Mouse (Mus musculus): ENCODE measurements around the gene Tmed2. TPM values are rescaled to one million over a fixed set of nuclear protein-coding genes. Genes with fewer than 3 reads are reported as not detected.
A peak's percentile ranks its signal among the peaks of the same experiment; 100 is the strongest.

Tmed2 gene
- polyA plus RNA-seq, 1 experiment = 54.2 TPM

GRCm38 (mm10) chr5:124530655-124531582 lies 9.6 kb upstream of the Tmed2 start, which contains the start of gene Rilpl1:
Gene Rilpl1 (minus strand): TSS chr5:124531391.
- H3K36me3 ChIP-seq (ENCODE audit: control insufficient read depth, insufficient read depth, low read length) = no peaks in the 10 kb centered on the region
- TF ChIP-seq CTCF (IDR thresholded peaks at IDR 0.05; ENCODE audit: extremely low read depth, insufficient read depth, insufficient read length, insufficient replicate concordance) = no peak
- no peak for TF ChIP-seq POLR2A (IDR thresholded peaks at IDR 0.05; ENCODE audit: low read depth, low read length)
- peaks cover 7% of the 10 kb centered on the region; the same call in 1 of the 2 replicates for H3K4me1 ChIP-seq (ENCODE audit: control insufficient read depth, insufficient read depth, insufficient read length)
- peak within 1 kb of the TSS; percentile 73 for H3K4me3 ChIP-seq (ENCODE audit: extremely low read depth, insufficient read depth, insufficient read length)
- 2% methylated on average over 96 of the region's 96 CpGs for WGBS
- peak within 1 kb of the TSS; percentile 20; the same call in 1 of the 2 replicates for H3K27ac ChIP-seq (ENCODE audit: insufficient read depth, low read length)
- DNase-seq (ENCODE audit: low read depth in 1 of 2, low spot score in 2 of 2) = peak in 1 of 2 experiments; percentile 51
- peaks cover 6% of the 10 kb centered on the region for H3K27me3 ChIP-seq (ENCODE audit: control insufficient read depth, insufficient read depth, low read length)

GRCm38 (mm10) chr5:124531583-124531930 lies 8.9 kb upstream of the Tmed2 start:
- peaks cover 7% of the 10 kb centered on the region; the same call in 1 of the 2 replicates for H3K4me1 ChIP-seq (ENCODE audit: control insufficient read depth, insufficient read depth, insufficient read length)
- DNase-seq (ENCODE audit: low read depth in 1 of 2, low spot score in 2 of 2) = no peak
- no peak overlapping the region; the same call in 1 of the 2 replicates for H3K27ac ChIP-seq (ENCODE audit: insufficient read depth, low read length)
- H3K4me3 ChIP-seq (ENCODE audit: extremely low read depth, insufficient read depth, insufficient read length) = peak overlapping the region; percentile 73; the same call in 1 of the 2 replicates
- TF ChIP-seq POLR2A (IDR thresholded peaks at IDR 0.05; ENCODE audit: low read depth, low read length) (no peak), CTCF (IDR thresholded peaks at IDR 0.05; ENCODE audit: extremely low read depth, insufficient read depth, insufficient read length, insufficient replicate concordance) (no peak)
- 21% methylated on average over 14 of the region's 14 CpGs for WGBS
- no peaks in the 10 kb centered on the region for H3K36me3 ChIP-seq (ENCODE audit: control insufficient read depth, insufficient read depth, low read length)
- H3K27me3 ChIP-seq (ENCODE audit: control insufficient read depth, insufficient read depth, low read length) = peaks cover 6% of the 10 kb centered on the region

GRCm38 (mm10) chr5:124532451-124532850 lies 8.0 kb upstream of the Tmed2 start:
- no peak overlapping the region for H3K4me3 ChIP-seq (ENCODE audit: extremely low read depth, insufficient read depth, insufficient read length)
- H3K27ac ChIP-seq (ENCODE audit: insufficient read depth, low read length) = no peak overlapping the region
- TF ChIP-seq POLR2A (IDR thresholded peaks at IDR 0.05; ENCODE audit: low read depth, low read length) (no peak), CTCF (IDR thresholded peaks at IDR 0.05; ENCODE audit: extremely low read depth, insufficient read depth, insufficient read length, insufficient replicate concordance) (no peak)
- no peaks in the 10 kb centered on the region for H3K36me3 ChIP-seq (ENCODE audit: control insufficient read depth, insufficient read depth, low read length)
- WGBS = 25% methylated on average over 7 of the region's 7 CpGs
- peaks cover 6% of the 10 kb centered on the region for H3K27me3 ChIP-seq (ENCODE audit: control insufficient read depth, insufficient read depth, low read length)
- H3K4me1 ChIP-seq (ENCODE audit: control insufficient read depth, insufficient read depth, insufficient read length) = peaks cover 10% of the 10 kb centered on the region
- no peak for DNase-seq (ENCODE audit: low read depth in 1 of 2, low spot score in 2 of 2)

- no peak for DNase-seq (ENCODE audit: low read depth in 1 of 2, low spot score in 2 of 2)
- Histone ChIP-seq H3K36me3 (ENCODE audit: control insufficient read depth, insufficient read depth, low read length) (no peaks in the 10 kb centered on the region), H3K4me3 (ENCODE audit: extremely low read depth, insufficient read depth, insufficient read length) (no peak overlapping the region), H3K27me3 (ENCODE audit: control insufficient read depth, insufficient read depth, low read length) (peaks cover 6% of the 10 kb centered on the region), H3K27ac (ENCODE audit: insufficient read depth, low read length) (no peak overlapping the region), H3K4me1 (ENCODE audit: control insufficient read depth, insufficient read depth, insufficient read length) (peaks cover 10% of the 10 kb centered on the region)
- 80% methylated on average over 5 of the region's 5 CpGs for WGBS
- TF ChIP-seq POLR2A (IDR thresholded peaks at IDR 0.05; ENCODE audit: low read depth, low read length) (no peak), CTCF (IDR thresholded peaks at IDR 0.05; ENCODE audit: extremely low read depth, insufficient read depth, insufficient read length, insufficient replicate concordance) (no peak)
Measured at GRCm38 (mm10) chr5:124535016-124535415, 5.5 kb upstream of the Tmed2 start.

- Histone ChIP-seq H3K4me1 (ENCODE audit: control insufficient read depth, insufficient read depth, insufficient read length) (peaks cover 4% of the 10 kb centered on the region; the same call in 1 of the 2 replicates), H3K4me3 (ENCODE audit: extremely low read depth, insufficient read depth, insufficient read length) (no peak overlapping the region), H3K27ac (ENCODE audit: insufficient read depth, low read length) (no peak overlapping the region), H3K27me3 (ENCODE audit: control insufficient read depth, insufficient read depth, low read length) (no peaks in the 10 kb centered on the region), H3K36me3 (ENCODE audit: control insufficient read depth, insufficient read depth, low read length) (no peaks in the 10 kb centered on the region)
- DNase-seq (ENCODE audit: low read depth in 1 of 2, low spot score in 2 of 2) = peak in 1 of 2 experiments; percentile 29
- TF ChIP-seq POLR2A (IDR thresholded peaks at IDR 0.05; ENCODE audit: low read depth, low read length) = no peak
- TF ChIP-seq CTCF (IDR thresholded peaks at IDR 0.05; ENCODE audit: extremely low read depth, insufficient read depth, insufficient read length, insufficient replicate concordance) = no peak
- WGBS = 15% methylated on average over 17 of the region's 17 CpGs
Measured at GRCm38 (mm10) chr5:124536776-124537175, 3.7 kb upstream of the Tmed2 start.

GRCm38 (mm10) chr5:124538813-124539792 lies 1.4 kb upstream of the Tmed2 start:
- Histone ChIP-seq H3K4me1 (ENCODE audit: control insufficient read depth, insufficient read depth, insufficient read length) (peaks cover 6% of the 10 kb centered on the region; the same call in 1 of the 2 replicates), H3K36me3 (ENCODE audit: control insufficient read depth, insufficient read depth, low read length) (peaks cover 7% of the 10 kb centered on the region), H3K27ac (ENCODE audit: insufficient read depth, low read length) (no peak overlapping the region), H3K27me3 (ENCODE audit: control insufficient read depth, insufficient read depth, low read length) (no peaks in the 10 kb centered on the region), H3K4me3 (ENCODE audit: extremely low read depth, insufficient read depth, insufficient read length) (no peak overlapping the region)
- WGBS = 78% methylated on average over 16 of the region's 16 CpGs
- TF ChIP-seq POLR2A (IDR thresholded peaks at IDR 0.05; ENCODE audit: low read depth, low read length) (no peak), CTCF (IDR thresholded peaks at IDR 0.05; ENCODE audit: extremely low read depth, insufficient read depth, insufficient read length, insufficient replicate concordance) (peak; percentile 33; the same call in 1 of the 2 replicates)
- DNase-seq (ENCODE audit: low read depth in 1 of 2, low spot score in 2 of 2) = peak; percentile 68 to 73
